Comparison of ENCODE assay signal across 16 mouse cellular contexts in the genomic region with DNA sequence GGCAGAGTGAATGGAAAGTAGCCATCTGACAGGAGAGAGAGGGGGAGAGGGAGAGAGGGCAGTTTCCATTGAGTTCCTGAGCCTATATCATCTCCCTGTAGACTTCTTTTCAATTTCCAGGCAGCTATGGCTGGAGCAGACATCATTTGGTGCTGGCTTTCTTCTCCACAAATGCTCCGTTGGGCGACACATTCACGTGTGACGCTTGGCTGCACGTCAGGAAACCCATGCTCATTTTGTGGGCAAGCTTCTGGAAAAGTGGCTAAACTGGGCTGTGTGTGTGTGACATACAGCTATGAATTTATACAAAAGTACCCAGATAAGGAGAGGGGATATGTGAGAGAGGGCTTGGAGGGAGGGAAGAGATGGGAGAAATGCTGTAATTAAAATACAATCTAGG.
"Had no signal": no experiment of that assay in that cellular context is flagged by ENCODE, and none has a peak within 500 bp of the region (broad histone marks: within the 10 kb centered on the region; RNA-seq: fewer than 3 reads in every experiment).

No protein-coding gene starts in this region.

- H3K9ac ChIP-seq: lung, embryonic 14.5 days; midbrain, embryonic 12.5 days; neural tube, embryonic 13.5 days; neural tube, embryonic 15.5 days; stomach, embryonic 15.5 days had no signal

- H3K36me3 ChIP-seq: midbrain, embryonic 10.5 days; midbrain, embryonic 12.5 days; neural tube, embryonic 13.5 days; neural tube, embryonic 15.5 days; stomach, embryonic 15.5 days had no signal

- H3K4me2 ChIP-seq: lung, embryonic 14.5 days; midbrain, embryonic 12.5 days; neural tube, embryonic 13.5 days; neural tube, embryonic 15.5 days; stomach, embryonic 15.5 days had no signal

- H3K27me3 ChIP-seq: midbrain, embryonic 12.5 days; neural tube, embryonic 13.5 days; neural tube, embryonic 15.5 days; stomach, embryonic 15.5 days had no signal

- H3K27ac ChIP-seq: midbrain, embryonic 10.5 days; midbrain, embryonic 12.5 days; neural tube, embryonic 13.5 days; neural tube, embryonic 15.5 days; stomach, embryonic 15.5 days; stomach, postnatal 0 days had no signal

- H3K4me3 ChIP-seq: midbrain, embryonic 10.5 days; midbrain, embryonic 12.5 days; myocyte; neural tube, embryonic 13.5 days; neural tube, embryonic 15.5 days; stomach, embryonic 15.5 days had no signal

- H3K9me3 ChIP-seq: midbrain, embryonic 10.5 days; midbrain, embryonic 12.5 days; neural tube, embryonic 13.5 days; neural tube, embryonic 15.5 days; stomach, embryonic 15.5 days had no signal

- ATAC-seq: midbrain, embryonic 16.5 days had no signal

- DNase-seq: lung, adult 18-20 months; lung, embryonic 14.5 days; lung, postnatal 10 days; midbrain, embryonic 14.5 days; right cerebral cortex, postnatal 14 days; thymus, adult 2 months; thymus, postnatal 25 days; thymus, postnatal 4 days had no signal

- H3K4me1 ChIP-seq: midbrain, embryonic 12.5 days; stomach, embryonic 15.5 days had no signal
